Mouse (Mus musculus): ENCODE measurements at regions not wholly inside any gene's neighbourhood (a gene's known extent, or its start where the extent isn't known, plus 50 kb on each side); places are given as distances from the start of the nearest gene placed in this dataset.

DNA sequence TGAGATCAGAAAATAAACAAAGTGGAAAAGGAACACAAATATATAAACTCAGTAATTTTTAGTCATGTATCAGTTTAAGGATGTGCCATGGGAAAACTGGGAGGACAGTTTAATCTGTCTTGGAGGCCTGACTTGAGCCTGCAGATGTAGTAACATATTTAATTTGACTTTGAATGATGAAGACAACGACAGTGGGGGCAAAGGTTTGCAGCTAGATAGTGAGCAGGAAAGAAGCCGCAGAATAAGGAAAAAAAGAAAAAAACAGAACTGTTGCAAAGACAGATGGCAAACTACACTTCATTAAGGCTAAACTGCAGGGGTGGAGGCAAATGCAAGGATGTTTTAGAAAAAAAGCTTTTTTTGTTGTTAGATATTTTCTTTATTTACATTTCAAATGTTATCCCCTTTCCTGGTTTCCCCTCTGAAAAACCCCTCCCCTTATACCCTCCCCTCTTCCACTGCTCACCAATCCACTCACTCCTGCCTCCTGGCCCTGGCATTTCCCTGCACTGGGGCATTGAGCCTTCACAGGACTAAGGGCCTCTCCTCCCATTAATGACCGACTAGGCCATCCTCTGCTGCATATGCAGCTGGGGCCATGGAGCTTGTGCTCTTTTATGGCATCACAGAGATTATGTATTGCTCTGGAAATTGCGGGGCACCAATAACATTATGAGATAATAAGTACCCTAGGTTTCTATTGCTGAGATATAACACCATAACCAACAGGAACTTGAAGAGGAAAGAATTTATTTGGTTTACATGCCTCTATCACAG is 58.5 kb upstream of the Reg3g start:
- no peak for TF ChIP-seq CTCF (IDR thresholded peaks at IDR 0.05; ENCODE audit: low read depth, low read length)
- no peak for TF ChIP-seq POLR2A (IDR thresholded peaks at IDR 0.05; ENCODE audit: extremely low read depth, insufficient read depth, low read length)
